Mouse (Mus musculus): Measurements from ENCODE around the gene H2-M10.6.

H2-M10.6 gene

DNA sequence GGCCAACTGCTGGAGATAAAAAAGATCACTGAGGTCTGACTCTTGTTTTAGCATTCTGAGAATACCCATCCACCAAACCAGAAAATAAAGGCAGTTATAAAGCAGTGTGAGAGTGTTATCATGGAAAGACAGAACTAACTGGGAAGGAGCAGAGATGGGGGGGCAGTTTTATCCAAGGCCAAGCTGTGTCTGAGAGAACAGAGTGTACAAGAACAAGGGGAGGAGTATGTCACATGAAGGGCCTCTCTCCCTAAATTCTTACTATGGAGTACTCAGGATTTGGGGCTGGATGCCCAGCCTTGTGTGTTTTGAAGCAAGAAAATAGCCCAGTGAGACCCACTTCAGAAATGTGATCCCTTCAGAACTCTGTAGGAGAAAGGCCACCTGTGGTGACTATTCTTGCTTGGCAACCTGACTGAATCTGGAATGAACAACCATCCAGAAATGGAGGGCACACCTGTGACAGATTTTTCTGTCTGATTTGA is 29.0 kb downstream of the H2-M10.6 start:
- DNase-seq (ENCODE audit: low spot score) = no peak

DNA sequence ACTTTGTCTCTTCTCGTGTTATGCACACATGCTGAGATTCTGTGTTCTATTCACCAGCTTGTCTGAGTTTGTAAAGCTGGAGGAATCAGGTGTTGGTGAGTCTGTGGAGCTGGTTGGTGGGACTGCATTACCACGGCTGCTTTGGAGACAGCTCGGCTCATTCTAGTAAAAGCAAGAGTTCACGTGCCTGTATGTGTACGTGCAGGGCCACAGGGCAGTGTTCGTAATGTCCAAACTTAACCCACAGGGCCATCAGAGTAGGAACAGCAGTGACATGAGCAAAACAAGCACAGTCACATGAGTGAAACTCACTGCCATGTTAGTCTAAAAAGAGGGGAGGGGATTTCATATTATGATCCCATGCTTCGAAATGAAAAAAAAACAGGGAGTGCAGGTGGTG is 31.7 kb downstream of the H2-M10.6 start:
- no peak for DNase-seq (ENCODE audit: low spot score)

DNA sequence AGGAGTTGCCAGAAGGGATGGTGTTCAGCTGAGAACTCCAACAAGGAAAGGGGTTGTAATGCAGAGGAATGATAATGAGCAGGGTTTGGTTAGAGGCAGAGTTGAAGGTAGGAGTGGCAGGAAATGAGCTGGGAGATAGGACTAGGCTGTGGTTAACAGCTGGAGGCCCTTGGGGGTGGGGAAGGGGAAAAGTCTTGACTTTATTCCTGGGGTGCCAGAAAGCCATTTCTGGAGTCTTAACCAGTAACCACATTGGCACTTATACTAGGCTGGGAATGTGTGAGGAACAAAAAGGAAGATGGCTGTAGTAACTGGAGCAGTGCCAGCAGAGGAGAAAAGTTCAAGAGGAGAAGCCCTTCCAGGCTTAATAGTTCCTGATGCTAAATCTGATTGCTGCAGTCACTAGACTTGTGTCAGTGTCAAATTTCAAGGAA is 32.3 kb downstream of the H2-M10.6 start:
- no peak for DNase-seq (ENCODE audit: low spot score)

DNA sequence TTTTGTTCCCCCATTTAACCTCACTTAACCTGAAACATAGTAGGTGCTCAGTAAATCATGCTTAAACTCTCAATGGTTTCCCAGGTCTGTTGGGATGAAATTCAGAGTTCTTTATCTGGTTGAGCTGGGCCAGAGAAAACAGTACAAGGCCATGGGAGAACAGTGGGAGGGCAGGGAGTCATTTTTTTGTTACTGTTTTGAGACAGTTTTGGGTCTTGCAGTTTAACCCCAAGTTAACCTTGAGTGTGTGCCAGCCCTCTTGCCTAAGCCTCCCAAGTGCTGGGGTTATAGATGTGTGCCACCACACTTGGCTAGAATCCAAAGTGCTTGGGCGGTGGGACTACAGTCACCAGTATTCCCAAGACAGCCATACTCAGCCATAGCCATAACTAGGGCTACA is 32.8 kb downstream of the H2-M10.6 start:
- no peak for DNase-seq (ENCODE audit: low spot score)

DNA sequence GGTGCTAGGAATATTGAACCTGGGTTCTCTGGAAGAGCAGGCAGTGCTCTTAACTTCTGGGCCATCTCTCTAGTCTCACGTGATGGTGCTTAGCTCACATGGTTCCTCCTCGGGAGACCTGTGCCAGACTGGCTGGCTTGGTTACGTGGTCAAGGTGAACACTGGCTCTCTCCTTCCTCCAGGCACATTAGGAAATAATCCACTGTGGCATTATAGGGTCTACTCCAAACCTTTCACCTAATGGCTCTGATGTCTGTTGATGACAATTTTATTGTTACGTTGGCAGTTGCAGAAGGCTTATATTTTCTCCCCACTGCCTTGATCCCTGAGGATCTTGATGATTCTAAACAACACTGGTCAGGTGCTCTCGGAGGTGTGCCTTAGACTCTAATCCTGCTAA is 36.9 kb downstream of the H2-M10.6 start:
- no peak for DNase-seq (ENCODE audit: low spot score)

DNA sequence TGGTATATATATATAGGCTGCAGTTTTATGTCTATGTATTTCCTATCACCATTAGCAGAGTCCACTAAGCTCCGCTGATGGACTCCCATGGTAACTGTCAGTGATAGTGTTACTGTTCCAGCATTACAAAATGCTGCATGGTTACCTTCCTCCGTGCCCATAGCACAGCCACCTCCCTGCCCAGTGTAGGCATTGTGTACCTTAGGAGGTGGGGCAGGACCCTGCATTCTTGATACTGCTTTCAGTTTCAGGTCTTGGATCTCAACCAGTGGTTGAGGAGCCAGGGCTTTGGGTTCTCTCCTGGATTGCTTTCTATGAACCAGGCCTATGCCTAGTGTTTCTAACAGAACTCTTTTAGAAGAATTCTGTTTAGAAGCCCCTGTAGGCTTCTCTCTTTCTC is 38.0 kb downstream of the H2-M10.6 start:
- no peak for DNase-seq (ENCODE audit: low spot score)

DNA sequence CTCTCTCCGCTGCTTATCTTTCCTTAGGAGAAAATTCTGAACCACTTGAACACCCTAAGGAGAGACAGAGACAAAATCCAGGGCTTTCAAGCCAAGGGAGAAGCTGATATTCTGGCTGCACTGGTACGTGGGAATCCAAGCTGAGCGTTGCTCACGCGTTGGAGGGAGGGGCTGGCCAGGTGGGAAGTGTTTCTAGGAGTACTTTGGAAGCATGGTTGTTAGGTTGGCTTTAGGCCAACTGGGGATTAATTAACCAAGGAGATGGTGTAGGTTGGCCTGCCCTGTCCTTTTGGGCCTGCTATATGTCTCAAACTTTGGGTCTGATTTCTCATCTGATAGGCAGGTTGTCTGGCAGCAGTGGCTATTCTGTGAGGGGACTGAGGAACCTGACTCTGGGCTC is 39.2 kb downstream of the H2-M10.6 start:
- DNase-seq (ENCODE audit: low spot score) = no peak

DNA sequence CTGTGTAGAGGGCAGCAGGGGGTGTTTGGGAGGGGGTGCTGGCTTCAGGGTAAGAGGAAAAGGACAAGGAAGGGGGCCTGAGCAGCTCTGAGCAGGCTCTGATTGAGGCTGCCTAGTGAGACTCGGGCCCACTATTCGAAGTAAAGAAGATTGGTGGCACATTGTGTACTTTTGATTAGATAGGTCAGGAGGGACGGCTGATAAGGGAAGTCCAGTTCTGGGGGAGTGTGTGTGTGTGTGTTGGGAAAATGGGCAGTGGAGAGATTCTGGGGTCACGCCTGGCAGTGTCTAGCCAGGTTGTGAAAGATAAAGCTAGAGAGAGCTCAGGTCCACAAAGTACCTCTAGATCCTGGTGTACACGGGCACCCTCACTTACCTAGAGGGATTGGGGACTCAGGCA is 39.7 kb downstream of the H2-M10.6 start:
- no peak for DNase-seq (ENCODE audit: low spot score)

DNA sequence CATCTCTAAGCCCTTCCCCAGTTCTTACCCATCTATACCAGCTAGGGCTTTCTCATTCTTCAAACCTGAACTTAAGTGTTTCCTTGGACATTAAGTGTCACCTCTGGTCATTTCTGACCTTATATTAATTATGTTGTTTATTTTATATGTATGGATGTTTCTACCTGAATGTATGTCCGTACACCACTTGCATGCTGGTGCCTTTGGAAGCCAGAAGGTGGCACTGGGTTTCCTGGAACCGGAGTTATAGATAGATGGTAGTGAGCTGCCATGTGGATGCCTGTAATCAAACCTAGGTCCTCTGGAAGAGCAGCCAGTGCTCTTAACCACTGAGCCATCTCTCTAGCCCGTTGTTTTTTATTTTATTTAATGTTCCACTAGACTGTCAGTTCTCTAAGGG is 43.5 kb downstream of the H2-M10.6 start:
- DNase-seq (ENCODE audit: low spot score) = no peak

DNA sequence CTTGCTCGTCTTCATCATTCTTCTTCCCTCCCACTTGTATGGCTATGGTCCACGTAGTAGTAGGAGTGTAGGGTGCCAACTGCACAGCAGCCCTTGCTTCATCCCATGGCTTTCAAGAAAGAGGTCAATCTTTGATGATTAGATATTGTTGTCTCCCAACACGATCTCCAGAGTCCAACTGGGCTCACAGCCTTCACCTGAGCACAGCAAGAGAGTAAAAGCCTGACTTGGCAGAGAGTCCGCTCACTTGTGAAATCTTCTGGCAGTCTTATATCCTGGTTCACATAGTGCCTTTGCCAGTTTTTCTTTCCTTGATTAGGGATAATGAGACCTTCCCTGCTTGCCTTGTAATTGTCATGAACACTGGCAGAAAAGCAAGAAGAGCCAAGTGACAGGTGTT is 44.3 kb downstream of the H2-M10.6 start:
- DNase-seq (ENCODE audit: low spot score) = no peak

DNA sequence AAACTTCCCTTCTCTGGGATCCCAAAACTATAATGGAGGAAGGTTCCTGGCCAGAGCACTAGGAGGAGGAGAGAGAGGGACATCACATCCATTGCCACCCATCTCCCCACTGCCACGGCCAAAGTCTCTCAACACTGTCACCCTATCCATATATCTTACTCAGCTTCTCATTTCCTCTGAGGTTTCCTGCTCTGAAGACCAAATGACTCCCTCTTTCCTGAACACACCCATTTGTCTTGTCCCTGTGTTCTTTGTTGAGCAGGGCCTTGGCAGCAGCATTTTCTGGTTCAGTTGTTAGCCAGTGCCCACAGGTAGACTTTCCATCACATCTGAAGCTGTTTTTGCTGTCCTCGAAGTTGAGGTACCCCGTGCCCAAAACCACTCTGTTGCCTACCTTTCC is 46.2 kb downstream of the H2-M10.6 start:
- DNase-seq (ENCODE audit: low spot score) = no peak

DNA sequence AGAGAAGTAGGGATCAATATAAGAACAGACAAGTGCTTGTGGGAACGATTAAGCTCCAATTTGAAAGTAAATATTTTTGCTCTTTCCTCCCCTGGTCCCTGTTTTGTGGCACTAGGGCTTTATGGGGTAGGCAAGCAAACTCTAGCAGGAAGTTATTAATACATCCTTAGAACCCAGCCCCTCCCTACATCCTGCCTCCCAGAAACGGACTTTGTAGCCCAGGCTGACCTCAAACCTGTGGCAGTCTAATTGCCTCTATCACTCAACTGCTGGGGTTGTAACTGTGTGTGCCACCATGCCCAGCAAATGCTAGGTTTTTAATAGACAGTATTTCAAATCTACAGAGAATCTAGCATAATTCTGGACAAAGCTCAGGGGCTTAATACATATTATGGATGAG is 49.7 kb downstream of the H2-M10.6 start:
- DNase-seq (ENCODE audit: low spot score) = no peak
